Mouse (Mus musculus): ENCODE results near the gene Vmn1r35. TPM values are rescaled to one million over a fixed set of nuclear protein-coding genes. Genes with fewer than 3 reads are reported as not detected.
"Not testable (repeated sequence)": the region's sequence is repeated elsewhere in the genome, so short reads cannot be mapped to it uniquely, and the experiment has no call there.

Vmn1r35 gene
- total RNA-seq (2021), result not detected

- intact Hi-C loops (cut with DNase I), result no loop called here
- DNase-seq (ENCODE audit: low spot score in 2 of 2), result no peak
Observed at GRCm38 (mm10) chr6:66685806-66686205, at the start of gene Vmn1r35. TSS of gene Vmn1r35 (minus strand) at chr6:66685906.

DNA sequence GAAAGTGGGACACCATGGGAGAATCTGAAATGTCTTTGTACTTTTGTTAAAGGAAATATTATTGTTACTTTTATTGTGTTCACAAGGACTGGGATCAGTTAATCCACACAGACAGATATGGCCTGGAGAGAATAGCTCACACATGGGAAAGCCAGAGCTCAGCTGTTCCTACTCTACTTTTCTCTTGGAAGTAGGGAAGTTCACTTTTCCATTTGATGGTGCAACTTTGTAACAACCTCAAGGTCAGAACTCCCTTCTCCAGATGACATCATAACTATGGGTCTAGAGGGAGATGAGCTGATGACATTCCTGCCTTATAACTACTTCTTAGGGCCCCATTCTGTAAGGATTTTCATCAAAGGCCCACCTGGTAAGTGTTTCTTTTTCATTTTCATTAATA lies 43.4 kb upstream of the Vmn1r35 start, which contains the start of gene Vmn1r37:
Vmn1r37 (plus strand) TSS at position 301 of the 400 bp plus-strand sequence.
- DNase-seq (ENCODE audit: low spot score in 2 of 2); intact Hi-C loops (cut with DNase I): not testable (repeated sequence)

DNA sequence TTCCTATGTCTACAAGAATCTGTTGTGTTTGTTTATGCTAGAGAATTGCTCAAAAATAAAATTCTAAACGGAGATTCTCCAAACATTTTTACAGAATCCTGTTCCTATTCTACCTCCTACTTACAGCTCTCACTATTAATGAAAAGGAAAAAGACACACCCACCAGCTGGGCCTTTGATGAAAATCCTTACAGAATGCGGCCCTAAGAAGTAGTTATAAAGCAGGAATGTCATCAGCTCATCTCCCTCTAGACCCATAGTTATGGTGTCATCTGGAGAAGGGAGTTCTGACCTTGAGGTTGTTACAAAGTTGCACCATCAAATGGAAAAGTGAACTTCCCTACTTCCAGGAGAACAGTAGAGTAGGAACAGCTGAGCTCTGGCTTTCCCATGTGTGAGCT lies 33.4 kb upstream of the Vmn1r35 start, which contains the start of gene Vmn1r36:
Vmn1r36 (minus strand) TSS at position 101 of the 400 bp plus-strand sequence.
- DNase-seq (ENCODE audit: low spot score in 2 of 2); intact Hi-C loops (cut with DNase I): not testable (repeated sequence)

- no peak for DNase-seq (ENCODE audit: low spot score in 2 of 2)
- intact Hi-C loops (cut with DNase I), result no loop called here
Observed at GRCm38 (mm10) chr6:66713854-66714253, 28.1 kb upstream of the Vmn1r35 start.

GRCm38 (mm10) chr6:66708901-66709300 lies 23.2 kb upstream of the Vmn1r35 start:
- DNase-seq (ENCODE audit: low spot score in 2 of 2), result no peak
- intact Hi-C loops (cut with DNase I), result no loop called here

GRCm38 (mm10) chr6:66643779-66644178 lies 41.9 kb downstream of the Vmn1r35 start, which contains the start of gene Vmn1r34:
TSS of gene Vmn1r34 (minus strand) at chr6:66643879.
- intact Hi-C loops (cut with DNase I), result no loop called here
- DNase-seq (ENCODE audit: low spot score in 2 of 2), result no peak

Other genes starting within 250 kb of the Vmn1r35 start
- gene Mad2l1, start 150.5 kb downstream of the Vmn1r35 start, total RNA-seq (2021), result 1 to 10 TPM; 8.0 to 8.7 TPM
- gene Vmn1r32, start 125.8 kb downstream of the Vmn1r35 start, total RNA-seq (2021), result not detected
- gene Vmn1r33, start 67.6 kb downstream of the Vmn1r35 start, total RNA-seq (2021), result not detected
- gene Vmn1r34, start 42.0 kb downstream of the Vmn1r35 start, total RNA-seq (2021), result not detected
- gene Vmn1r36, start 33.3 kb upstream of the Vmn1r35 start, total RNA-seq (2021), result not detected
- not detected for gene Vmn1r37, start 43.5 kb upstream of the Vmn1r35 start, total RNA-seq (2021)
- gene Vmn1r38, start 96.7 kb upstream of the Vmn1r35 start, total RNA-seq (2021), result not detected
- not detected for gene Vmn1r39, start 124.7 kb upstream of the Vmn1r35 start, total RNA-seq (2021)
- 10 to 100 TPM; 55.8 to 69.6 TPM for gene Gng12, start 210.5 kb upstream of the Vmn1r35 start, total RNA-seq (2021)

Measured in left cerebral cortex, postnatal 36 days (tissue).